Mouse (Mus musculus) mouse embryonic stem cell (cell line): ENCODE measurements around the gene Lnpk.

Source experiments
- in situ Hi-C, 2 experiments: fragments of 300-500 bp; cut with MboI; formaldehyde crosslinking; loops; 1 replicate in 1 of 2; 3 replicates in 1 of 2; pipeline ENCODE4 v1.14.3; 2019 to 2020; ENCODE audit warnings: low sequenced_read_pairs in 2 of 2, low pct_unique_long_range_greater_than_20kb in 1 of 2, mixed read lengths in 1 of 2; ENCODE audit not compliant: unreplicated experiment in 1 of 2

Lnpk gene

GRCm38 (mm10) chr2:74578843-74579489 is at the start of gene Lnpk:
Gene Lnpk (minus strand): TSS chr2:74579435.
- in situ Hi-C loops, result no loop called here

- in situ Hi-C loops, result no loop called here
Measured at GRCm38 (mm10) chr2:74620368-74620767, 41.1 kb upstream of the Lnpk start.

DNA sequence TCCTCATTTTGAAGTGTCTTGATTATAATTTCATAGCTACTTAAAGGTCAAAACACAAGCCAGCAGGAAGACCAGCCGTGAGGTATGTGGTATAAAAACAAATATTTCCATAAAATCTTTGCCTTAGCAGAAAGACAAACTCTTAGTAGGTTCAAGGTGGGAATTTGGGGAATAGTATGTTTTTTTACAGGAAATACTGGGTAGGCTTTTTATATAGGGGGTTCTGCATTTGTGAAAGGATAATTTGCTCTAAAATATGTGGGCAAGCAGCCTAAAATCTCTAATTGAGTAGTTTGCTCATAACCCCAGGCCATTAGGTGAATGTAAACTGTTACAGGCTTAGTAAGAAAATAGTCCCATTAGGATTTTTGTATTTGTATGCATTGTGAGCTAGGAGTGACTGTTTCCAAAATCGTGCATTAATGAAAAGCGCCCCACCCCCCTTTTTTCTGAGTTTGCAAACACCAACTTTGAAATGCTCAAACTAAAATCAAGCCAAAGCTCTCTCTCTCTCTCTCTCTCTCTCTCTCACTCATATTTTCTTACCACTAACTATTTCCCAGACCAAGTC is 40.5 kb upstream of the Lnpk start:
- in situ Hi-C loops, result no loop called here

- in situ Hi-C loops, result no loop called here
Measured at GRCm38 (mm10) chr2:74617706-74618105, 38.5 kb upstream of the Lnpk start.

- in situ Hi-C loops, result no loop called here
Measured at GRCm38 (mm10) chr2:74611406-74611805, 32.2 kb upstream of the Lnpk start.

DNA sequence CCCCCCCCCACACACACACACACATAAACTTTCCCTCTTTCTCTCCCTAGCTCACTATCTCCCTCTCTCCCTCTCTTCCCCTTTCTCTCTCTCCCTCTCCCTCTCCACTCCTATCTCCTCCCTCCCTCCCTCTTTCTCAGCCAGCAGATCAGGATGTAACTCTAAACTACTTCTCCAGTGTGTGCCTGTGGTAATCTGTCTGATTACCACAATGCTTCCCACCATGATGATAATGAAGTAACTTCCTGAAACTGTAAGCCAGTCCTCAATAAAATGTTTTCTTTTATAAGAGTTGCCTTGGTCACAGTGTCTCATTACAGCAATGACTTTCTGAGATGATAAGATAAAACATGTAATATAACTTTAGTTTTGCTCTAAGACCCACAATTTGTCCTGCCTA is 30.1 kb upstream of the Lnpk start:
- in situ Hi-C loops, result no loop called here

DNA sequence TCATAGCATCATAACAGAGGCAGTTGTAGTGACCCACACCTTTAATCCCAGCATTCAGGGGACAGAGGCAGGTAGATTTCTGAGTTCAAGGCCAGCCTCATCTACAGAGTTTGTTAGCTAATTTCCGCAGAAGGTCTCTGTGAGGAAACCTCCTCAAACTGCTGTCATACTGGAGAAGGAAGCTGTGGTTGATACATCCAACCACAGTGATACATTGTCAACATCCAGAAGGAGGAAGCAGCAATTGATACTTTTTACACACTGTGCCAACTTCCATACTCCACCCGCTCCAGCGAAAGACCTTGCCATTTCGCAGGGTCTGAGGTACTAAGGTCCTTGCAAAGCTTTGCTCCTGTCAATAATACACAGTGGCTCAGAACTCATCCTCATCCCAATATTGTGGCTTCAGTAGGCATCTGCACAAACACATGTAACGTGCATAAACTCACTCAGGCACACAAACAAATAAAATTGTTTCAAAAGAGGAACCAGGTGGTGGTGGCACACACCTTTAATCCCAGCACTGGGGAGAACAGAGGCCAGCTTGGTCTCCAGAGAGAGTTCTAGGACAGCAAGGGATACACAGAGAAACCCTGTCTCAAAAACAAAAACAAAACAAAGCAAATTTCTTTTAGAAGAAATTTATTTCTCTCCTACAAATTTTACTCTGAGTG is 27.0 kb upstream of the Lnpk start:
- in situ Hi-C loops, result no loop called here

DNA sequence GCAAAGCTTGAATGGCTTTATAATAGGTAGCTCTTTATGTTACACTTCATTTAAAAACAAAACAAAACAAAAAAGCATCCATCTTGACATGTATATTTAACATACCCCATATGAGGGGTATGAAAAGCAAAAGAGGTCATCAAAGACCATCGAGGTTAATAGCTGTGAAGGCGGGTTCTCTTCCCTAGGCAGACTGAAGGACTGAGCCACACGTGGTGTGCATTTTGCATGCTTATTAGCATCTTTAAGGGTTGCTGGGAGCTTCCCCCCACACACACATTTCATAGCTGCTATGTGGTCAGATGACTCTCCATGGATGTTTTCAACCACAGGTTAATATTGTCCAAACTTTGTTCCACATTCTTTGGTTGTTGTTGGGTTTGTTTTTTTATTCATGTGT is 24.8 kb upstream of the Lnpk start:
- in situ Hi-C loops, result no loop called here

DNA sequence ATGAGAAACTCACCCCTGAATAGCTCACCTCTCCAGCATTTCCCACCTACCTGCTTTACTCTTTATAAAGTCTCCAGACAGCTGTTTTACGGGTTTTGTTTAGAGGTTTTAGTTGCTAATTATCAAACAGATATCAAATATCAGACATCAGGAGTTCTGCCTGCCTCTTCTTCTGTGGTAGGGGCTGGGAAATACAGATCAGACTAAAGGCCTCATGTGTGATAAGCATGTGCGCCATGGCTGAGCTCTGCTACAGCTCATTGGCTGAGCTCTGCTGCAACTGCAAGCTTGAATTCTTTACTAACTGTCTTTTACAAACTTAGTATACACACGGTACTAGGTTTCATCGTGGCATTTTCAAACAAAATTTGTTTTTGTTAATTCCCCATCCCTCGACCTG is 23.2 kb upstream of the Lnpk start:
- in situ Hi-C loops, result no loop called here

GRCm38 (mm10) chr2:74597169-74597568 is 17.9 kb upstream of the Lnpk start:
- in situ Hi-C loops, result no loop called here

DNA sequence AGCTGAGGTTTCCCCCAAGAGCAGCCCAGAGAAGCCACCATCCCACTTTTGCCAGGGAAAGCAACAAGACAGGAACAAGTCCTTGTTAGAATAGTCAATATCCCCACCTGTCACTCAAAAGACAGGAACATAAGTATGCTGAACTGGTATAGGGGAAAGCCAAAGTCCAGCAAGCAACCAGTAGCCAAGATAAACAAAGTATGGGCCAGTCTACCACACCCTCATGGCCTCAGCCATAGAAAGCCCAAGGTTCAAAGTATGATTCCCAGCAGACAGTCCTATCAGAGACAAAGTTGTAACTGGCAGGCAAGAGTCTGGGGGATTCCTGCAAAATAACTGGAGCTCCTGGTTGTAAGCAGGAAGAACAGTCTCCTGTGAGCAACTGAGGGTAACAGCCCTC is 16.9 kb upstream of the Lnpk start:
- in situ Hi-C loops, result no loop called here

DNA sequence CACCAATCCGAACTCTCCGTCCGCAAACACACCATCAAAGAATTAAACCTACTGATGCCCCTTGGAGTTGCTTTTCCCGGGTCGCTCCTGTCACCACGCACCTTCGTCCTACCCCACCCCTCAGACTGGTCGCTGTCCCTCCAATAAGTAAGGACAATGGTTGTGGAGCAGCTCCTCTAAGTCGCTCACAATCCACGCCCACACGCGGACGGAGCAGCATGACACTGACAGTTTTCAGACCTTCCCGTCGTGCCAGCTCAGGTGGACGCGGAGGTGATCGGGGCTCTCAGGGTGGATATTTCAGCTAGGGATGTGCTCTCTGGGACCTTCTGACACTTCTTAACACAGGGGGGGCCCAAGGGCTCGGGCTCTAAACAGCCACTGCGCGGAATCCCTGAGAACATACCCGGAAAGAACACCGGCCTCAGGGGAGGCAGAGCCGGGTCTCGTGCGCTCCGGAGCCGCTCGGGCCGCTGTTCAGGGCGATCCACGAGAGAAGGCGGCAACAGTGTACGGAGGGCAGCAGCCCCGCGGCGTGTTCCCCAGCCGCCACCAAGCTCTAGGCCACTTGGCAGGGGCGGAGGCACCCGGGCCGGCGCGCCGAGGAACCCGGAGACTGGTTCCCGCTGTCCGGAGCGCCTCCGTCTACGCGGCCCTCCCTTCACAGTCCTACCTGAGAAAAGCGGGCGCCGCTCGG is 941 bp downstream of the Lnpk start:
- in situ Hi-C loops, result no loop called here

DNA sequence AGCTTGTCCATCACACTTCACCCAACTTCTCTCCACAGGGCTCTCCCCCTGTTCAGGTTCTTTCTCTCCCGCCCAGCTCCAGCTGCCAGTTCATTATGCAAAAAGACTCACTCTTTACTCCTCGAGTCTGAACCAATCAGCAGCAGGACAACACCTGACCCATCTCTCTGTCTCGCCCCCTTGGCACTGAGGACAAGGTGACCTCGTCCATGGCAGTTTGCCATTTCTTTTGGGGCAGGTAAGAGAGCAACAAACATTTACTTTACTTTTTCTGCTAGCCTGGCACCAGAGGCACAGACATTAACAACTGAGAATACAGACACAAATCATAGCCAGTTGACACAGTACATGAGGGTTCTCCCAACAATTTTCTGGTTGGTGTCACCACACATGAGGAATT is 8.8 kb downstream of the Lnpk start:
- in situ Hi-C loops, result no loop called here

GRCm38 (mm10) chr2:74559822-74560221 is 19.4 kb downstream of the Lnpk start:
- in situ Hi-C loops, result no loop called here

- in situ Hi-C loops, result no loop called here
Measured at GRCm38 (mm10) chr2:74559092-74559491, 20.1 kb downstream of the Lnpk start.

GRCm38 (mm10) chr2:74557451-74557850 is 21.8 kb downstream of the Lnpk start:
- in situ Hi-C loops, result no loop called here

- in situ Hi-C loops, result no loop called here
Measured at GRCm38 (mm10) chr2:74551929-74552328, 27.3 kb downstream of the Lnpk start.

DNA sequence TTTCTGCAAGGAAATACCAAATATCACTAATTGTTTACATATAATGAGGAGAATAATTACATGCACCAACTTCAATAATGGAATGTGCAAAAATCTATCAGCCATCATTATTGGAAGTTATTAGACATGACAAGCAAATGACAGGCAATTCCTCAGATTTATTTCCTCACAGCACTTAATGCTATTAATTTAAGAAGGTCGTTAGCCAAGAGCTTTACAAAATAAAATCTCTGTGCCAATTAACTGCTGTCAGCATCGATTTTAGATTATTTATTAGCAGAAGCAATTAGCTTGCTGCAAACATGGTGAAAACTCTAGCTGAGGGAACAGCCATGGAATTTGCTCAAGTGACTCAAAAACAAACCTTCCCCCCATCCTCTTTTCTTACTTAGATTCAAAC is 30.9 kb downstream of the Lnpk start:
- in situ Hi-C loops, result no loop called here

DNA sequence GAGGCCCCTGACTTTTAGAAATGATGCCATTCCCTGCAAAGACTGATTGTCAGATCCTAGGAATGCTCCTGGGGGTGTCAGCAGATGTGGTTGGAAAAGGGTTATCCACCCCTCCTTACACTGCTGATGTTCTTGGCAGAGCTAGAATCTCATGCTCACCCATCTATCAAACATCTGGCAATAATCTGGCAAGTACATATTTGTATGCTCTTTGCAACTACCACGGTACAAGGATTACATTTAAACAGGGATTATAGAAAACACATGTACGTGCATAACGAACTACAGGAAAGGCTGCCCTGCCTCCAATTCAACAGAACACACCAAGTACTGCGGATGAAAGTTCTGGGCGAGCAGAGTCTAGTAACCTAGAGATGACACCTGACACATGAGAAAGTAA is 70.9 kb downstream of the Lnpk start:
- in situ Hi-C loops, result no loop called here

GRCm38 (mm10) chr2:74506439-74506838 is 72.8 kb downstream of the Lnpk start:
- in situ Hi-C loops, result no loop called here
